Mouse (Mus musculus) ES-Bruce4 (cell line): Measurements from ENCODE around the gene Cdc14b. TPM values are rescaled to one million over a fixed set of nuclear protein-coding genes. Genes with fewer than 3 reads are reported as not detected.

ENCODE experiments used
- H3K27ac ChIP-seq: 2 replicates; pipeline ENCODE4 v1.5.1; 2012; ENCODE audit warnings: low read length, inconsistent platforms; ENCODE audit not compliant: insufficient read depth
- H3K27me3 ChIP-seq: 2 replicates; pipeline ENCODE4 v1.6.1; 2012; ENCODE audit warnings: mild to moderate bottlenecking, low read length, inconsistent platforms; ENCODE audit not compliant: control insufficient read depth, poor library complexity, insufficient read depth, severe bottlenecking
- H3K36me3 ChIP-seq: 2 replicates; pipeline ENCODE4 v1.6.1; 2012; ENCODE audit warnings: inconsistent platforms, mild to moderate bottlenecking, low read length, moderate library complexity; ENCODE audit not compliant: control insufficient read depth, poor library complexity, insufficient read depth, severe bottlenecking
- H3K4me1 ChIP-seq: one replicate; pipeline ENCODE4 v1.8.1; 2011; ENCODE audit warnings: low read length; ENCODE audit not compliant: control insufficient read depth, insufficient read depth
- H3K4me3 ChIP-seq: 2 replicates; pipeline ENCODE4 v1.5.1; 2011; ENCODE audit warnings: low read depth, mild to moderate bottlenecking, low read length
- H3K9ac ChIP-seq: 2 replicates; pipeline ENCODE4 v1.6.1; 2012; ENCODE audit warnings: low read depth, mild to moderate bottlenecking, inconsistent platforms; ENCODE audit not compliant: poor library complexity, severe bottlenecking
- H3K9me3 ChIP-seq: replicated peaks from 2 replicates; pipeline ENCODE4 v1.6.1; 2012; ENCODE audit warnings: mild to moderate bottlenecking, low read length, inconsistent platforms; ENCODE audit not compliant: control insufficient read depth, poor library complexity, insufficient read depth, severe bottlenecking
- CTCF ChIP-seq: IDR thresholded peaks from one replicate; pipeline ENCODE4 v1.8.1; 2011; ENCODE audit warnings: low read depth, low read length
- EP300 ChIP-seq: IDR thresholded peaks from 2 replicates; pipeline ENCODE4 v1.6.1; 2011; ENCODE audit warnings: low read depth, low read length; ENCODE audit not compliant: insufficient read depth
- POLR2A ChIP-seq: IDR thresholded peaks from one replicate; pipeline ENCODE4 v1.8.1; 2011; ENCODE audit warnings: low read length; ENCODE audit not compliant: insufficient read depth
- polyA plus RNA-seq: library from polyadenylated mRNA; stranded (reverse); fragments of >200 nt; gene quantifications from 2 replicates; pipeline ENCODE4 v1.2.4, GENCODE M21; 2011; ENCODE audit warnings: low read depth; ENCODE audit not compliant: missing spikeins, insufficient read depth, insufficient read length

Cdc14b gene
- polyA plus RNA-seq, 1 experiment = 30.4 TPM

DNA sequence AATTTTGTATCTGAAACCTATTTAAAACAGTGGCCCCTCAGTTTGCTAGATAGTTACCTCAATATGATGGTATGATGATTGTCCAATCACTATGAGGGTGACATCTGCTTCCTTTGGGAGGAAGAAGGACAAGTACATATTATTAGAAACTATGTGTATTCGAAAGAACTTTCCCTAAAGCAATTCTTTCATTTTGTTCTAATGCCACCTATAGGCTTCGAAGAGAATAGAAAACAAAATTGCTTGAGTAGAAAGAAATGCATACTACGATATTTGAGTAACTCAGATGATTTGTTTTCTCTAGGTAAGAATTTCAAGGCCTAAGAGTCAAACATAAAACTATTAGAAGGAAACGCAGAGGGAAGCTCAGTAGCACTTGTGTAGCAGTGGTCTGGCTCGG, 33.9 kb upstream of the Cdc14b start:
- Histone ChIP-seq H3K9me3 (no peaks in the 10 kb centered on the region), H3K36me3 (0 out of 2 replicates have a peak, but pooled peaks cover 4% of the 10 kb centered on the region), H3K9ac (no peak overlapping the region), H3K4me1 (no peaks in the 10 kb centered on the region), H3K27ac (no peak overlapping the region), H3K4me3 (no peak overlapping the region), H3K27me3 (no peaks in the 10 kb centered on the region)
- no peak for TF ChIP-seq POLR2A
- no peak for TF ChIP-seq EP300

DNA sequence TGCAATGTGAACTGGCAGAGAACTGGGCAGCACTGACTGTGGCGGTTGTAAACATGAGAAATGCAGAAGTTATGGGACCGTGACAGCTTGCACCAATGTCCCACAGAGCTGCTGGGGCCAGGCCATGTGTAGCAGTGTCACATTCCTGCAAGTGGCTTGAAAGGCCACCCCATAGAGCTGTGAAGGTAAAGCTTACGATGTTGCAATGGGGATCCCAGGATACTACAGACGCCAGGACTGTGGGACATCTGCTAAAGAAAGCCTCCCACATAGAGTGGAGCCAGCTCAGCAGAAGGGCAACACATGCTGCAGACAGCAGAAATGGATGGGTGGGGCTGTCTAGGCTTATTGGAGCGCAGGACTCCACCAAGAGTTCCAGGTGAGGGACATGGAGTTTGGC, 32.4 kb upstream of the Cdc14b start:
- Histone ChIP-seq H3K4me3 (no peak overlapping the region), H3K27ac (no peak overlapping the region), H3K9me3 (no peaks in the 10 kb centered on the region), H3K9ac (no peak overlapping the region), H3K36me3 (peaks cover 4% of the 10 kb centered on the region; the same call in 1 of the 2 replicates), H3K27me3 (no peaks in the 10 kb centered on the region), H3K4me1 (no peaks in the 10 kb centered on the region)
- TF ChIP-seq EP300 (no peak), CTCF (no peak), POLR2A (no peak)

DNA sequence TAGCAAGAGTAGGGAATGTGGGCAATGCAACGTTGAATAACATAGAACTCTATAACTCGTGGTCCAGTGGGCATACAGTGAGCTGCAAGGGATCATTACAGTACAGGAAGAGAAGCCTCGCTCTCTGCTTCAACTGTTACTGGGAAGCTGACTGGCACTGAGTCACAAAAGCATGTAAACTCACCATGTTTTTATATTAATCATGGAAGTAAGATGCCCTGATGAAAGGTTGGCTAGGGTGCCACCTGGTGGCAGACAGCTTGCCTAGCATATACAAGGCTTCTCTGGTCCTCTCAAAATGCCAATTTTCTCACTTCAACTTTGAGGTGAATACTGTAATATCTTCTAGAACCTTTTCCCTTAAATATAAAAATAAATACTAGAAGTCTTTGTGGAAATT, 31.0 kb upstream of the Cdc14b start:
- H3K9ac ChIP-seq = no peak overlapping the region
- no peaks in the 10 kb centered on the region for H3K27me3 ChIP-seq
- no peaks in the 10 kb centered on the region for H3K9me3 ChIP-seq
- no peaks in the 10 kb centered on the region for H3K4me1 ChIP-seq
- no peak overlapping the region for H3K4me3 ChIP-seq
- H3K27ac ChIP-seq = no peak overlapping the region
- H3K36me3 ChIP-seq = peaks cover 4% of the 10 kb centered on the region; the same call in 1 of the 2 replicates
- TF ChIP-seq CTCF = peak; percentile 65
- TF ChIP-seq EP300 = no peak
- no peak for TF ChIP-seq POLR2A

DNA sequence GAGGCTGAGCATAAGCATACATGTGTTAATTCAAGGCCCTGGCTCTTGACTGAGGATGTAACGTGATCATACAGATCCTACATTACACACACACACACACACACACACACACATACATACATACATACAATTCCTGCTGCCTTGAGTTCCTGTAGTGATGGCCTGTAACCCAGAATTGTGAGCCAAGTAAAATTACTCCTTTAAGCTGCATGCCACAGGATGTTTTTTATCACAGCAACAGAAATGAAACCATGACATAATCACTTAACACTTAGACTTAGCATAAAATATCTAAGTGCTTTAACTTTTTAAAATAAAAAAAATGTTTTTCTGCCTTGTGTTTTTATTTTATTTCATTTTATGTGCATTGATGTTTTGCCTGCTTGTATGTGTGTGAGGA, 24.0 kb upstream of the Cdc14b start:
- TF ChIP-seq POLR2A (no peak), EP300 (no peak), CTCF (no peak)
- Histone ChIP-seq H3K4me1 (no peaks in the 10 kb centered on the region), H3K27me3 (peaks cover 2% of the 10 kb centered on the region), H3K9ac (no peak overlapping the region), H3K4me3 (no peak overlapping the region), H3K27ac (no peak overlapping the region), H3K9me3 (no peaks in the 10 kb centered on the region), H3K36me3 (no peaks in the 10 kb centered on the region; the same call in 1 of the 2 replicates)

DNA sequence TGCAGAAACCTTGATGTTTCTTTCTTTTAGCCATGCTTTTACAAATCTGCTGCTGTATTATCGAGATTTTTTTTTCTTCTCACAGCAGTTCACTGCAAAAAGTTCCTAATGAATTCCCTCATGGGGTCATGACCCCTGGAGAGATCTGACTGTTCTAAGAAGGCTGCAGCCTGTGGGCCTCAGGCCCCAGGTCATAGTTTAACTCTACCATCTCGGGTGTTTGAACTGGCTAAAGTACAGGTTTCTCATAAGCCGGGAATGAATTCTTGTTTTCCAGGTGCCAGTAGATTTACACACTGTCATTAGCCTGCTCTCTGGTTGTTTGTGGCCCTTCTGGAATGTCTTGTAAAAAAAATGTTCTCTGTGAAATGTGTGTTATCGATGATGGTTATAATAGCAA, 11.7 kb upstream of the Cdc14b start:
- H3K36me3 ChIP-seq = no peaks in the 10 kb centered on the region
- TF ChIP-seq CTCF = no peak
- TF ChIP-seq POLR2A = no peak
- no peak for TF ChIP-seq EP300
- H3K9me3 ChIP-seq = no peaks in the 10 kb centered on the region
- H3K9ac ChIP-seq = no peak overlapping the region
- H3K27me3 ChIP-seq = no peaks in the 10 kb centered on the region
- no peak overlapping the region for H3K27ac ChIP-seq
- H3K4me1 ChIP-seq = no peaks in the 10 kb centered on the region
- no peak overlapping the region for H3K4me3 ChIP-seq

DNA sequence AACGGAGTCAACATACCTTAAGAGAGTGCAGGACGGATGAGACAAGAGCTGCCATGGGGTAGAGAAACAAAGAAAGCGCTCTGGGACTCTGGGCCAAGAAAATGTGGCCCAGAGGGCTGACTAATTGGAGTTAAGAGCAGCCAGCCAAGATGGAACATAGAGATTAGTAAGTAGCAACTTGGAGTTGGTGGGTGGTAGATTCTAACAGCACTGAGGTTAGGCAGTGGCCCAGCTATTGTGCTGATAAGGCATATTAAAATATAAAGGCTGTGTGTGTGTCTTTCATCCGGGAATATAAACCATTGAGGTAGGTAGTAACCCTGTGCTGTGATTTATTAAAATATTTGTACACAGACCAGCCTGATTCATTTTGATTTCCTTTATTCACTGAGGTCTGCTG, 11.2 kb upstream of the Cdc14b start:
- Histone ChIP-seq H3K9ac (no peak overlapping the region), H3K27me3 (no peaks in the 10 kb centered on the region), H3K4me3 (no peak overlapping the region), H3K36me3 (no peaks in the 10 kb centered on the region), H3K27ac (no peak overlapping the region), H3K4me1 (no peaks in the 10 kb centered on the region), H3K9me3 (no peaks in the 10 kb centered on the region)
- no peak for TF ChIP-seq EP300
- TF ChIP-seq POLR2A = no peak
- no peak for TF ChIP-seq CTCF
